Mouse (Mus musculus) C2C12 (cell line): ENCODE measurements around the gene Clec4a1.

ENCODE experiments used
- MAX ChIP-seq: IDR thresholded peaks from one replicate; pipeline ENCODE4 v1.6.1; 2011; ENCODE audit warnings: mild to moderate bottlenecking, control low read depth
- MYOG ChIP-seq: IDR thresholded peaks from one replicate; pipeline ENCODE4 v1.6.1; 2011; ENCODE audit not compliant: control insufficient read depth, insufficient read length; ENCODE audit errors: extremely low read depth

DNA sequence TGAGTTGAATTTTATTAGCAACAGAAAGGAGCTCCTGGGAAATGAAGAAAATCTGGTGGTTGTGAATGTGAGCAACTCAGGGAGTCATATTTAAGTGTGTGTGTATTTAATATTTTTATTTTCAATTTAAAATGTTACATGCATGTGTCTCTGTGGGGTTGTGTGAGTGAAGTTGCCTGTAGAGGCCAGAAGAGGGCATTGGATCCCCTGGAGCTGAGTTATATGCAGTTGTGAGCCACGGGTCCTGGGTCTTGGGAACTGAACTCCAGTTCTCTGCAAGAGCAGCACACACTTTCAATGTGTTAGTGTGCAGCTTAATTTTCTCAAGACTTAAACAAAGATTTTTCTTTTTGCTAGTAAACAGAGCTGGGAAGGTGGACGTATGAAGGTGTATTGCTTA is 42.9 kb downstream of the Clec4a1 start:
- TF ChIP-seq MYOG: no peak
- TF ChIP-seq MAX: no peak
